Mouse (Mus musculus) ZHBTc4 (cell line): ENCODE data around the gene Thumpd3.

Experiments
- DNase-seq: peaks from one replicate; pipeline ENCODE4 v3.0.0-alpha.2; 2011; ENCODE audit warnings: low read depth, low spot score

Gene Thumpd3

GRCm38 (mm10) chr6:113077569-113078030 is 31.6 kb downstream of the Thumpd3 start:
- no peak for DNase-seq

- peak; percentile 55 for DNase-seq
Measured at GRCm38 (mm10) chr6:113078031-113078721, 32.2 kb downstream of the Thumpd3 start.

GRCm38 (mm10) chr6:113079492-113079891 is 33.5 kb downstream of the Thumpd3 start:
- DNase-seq, result peak; percentile 42

GRCm38 (mm10) chr6:113082229-113082628 is 36.2 kb downstream of the Thumpd3 start:
- DNase-seq, result peak; percentile 60

GRCm38 (mm10) chr6:113084590-113084989 is 38.6 kb downstream of the Thumpd3 start:
- DNase-seq, result no peak

- no peak for DNase-seq
Measured at GRCm38 (mm10) chr6:113093206-113093605, 47.2 kb downstream of the Thumpd3 start.

- DNase-seq, result no peak
Measured at GRCm38 (mm10) chr6:113095547-113095946, 49.5 kb downstream of the Thumpd3 start.

GRCm38 (mm10) chr6:113097662-113098061 is 51.6 kb downstream of the Thumpd3 start:
- peak; percentile 51 for DNase-seq

GRCm38 (mm10) chr6:113099640-113100289 is 53.7 kb downstream of the Thumpd3 start:
- DNase-seq, result peak; percentile 28

- DNase-seq, result no peak
Measured at GRCm38 (mm10) chr6:113102541-113102940, 56.5 kb downstream of the Thumpd3 start.

GRCm38 (mm10) chr6:113103765-113104164 is 57.7 kb downstream of the Thumpd3 start:
- DNase-seq, result peak; percentile 74

- DNase-seq, result no peak
Measured at GRCm38 (mm10) chr6:113109378-113109777, 63.4 kb downstream of the Thumpd3 start.

- no peak for DNase-seq
Measured at GRCm38 (mm10) chr6:113109956-113110355, 63.9 kb downstream of the Thumpd3 start.
